Mouse (Mus musculus): ENCODE measurements around the gene Nhlrc3. TPM values are rescaled to one million over a fixed set of nuclear protein-coding genes. Genes with fewer than 3 reads are reported as not detected.

The Nhlrc3 gene
- 10 to 100 TPM; 13.7 TPM for polyA plus RNA-seq (2017; shearing (Covaris generic))

DNA sequence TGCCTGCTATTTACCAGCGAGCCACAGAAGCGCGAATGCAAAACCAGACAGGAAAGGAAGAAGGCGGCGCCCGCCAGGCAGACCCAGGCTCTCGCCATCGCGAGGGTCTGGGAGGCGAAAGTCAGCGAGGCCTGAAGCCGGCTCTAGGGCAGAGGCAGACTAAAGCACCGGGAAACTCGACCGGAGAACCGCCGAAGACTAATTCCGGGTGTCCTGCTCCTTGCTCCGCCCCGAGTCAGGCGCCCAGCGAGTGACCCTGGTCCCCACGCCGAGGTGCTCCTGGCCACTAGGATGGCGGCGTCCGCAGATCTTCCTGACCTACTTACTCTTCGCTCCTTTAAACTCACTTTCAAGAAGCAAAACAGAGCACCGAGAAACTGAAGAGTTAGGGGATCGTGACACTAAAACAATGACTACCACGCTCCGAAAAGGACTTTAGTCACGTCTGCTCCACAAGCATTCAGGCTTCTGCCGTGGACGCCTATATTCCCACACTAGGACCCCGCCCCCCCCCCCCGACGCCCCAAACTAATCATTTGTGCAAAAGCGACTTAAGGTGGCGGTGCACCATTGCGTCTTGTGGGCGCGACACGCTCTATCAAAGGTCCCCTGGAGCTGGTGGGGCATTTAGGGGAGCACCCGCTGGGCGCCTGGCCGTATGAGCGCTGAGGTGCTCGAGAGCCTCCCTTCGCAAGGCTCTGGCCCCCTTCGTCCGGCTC is at the start of gene Nhlrc3, which contains the start of gene Proser1:
Gene Nhlrc3, minus strand, starts transcription at position 287 of the 719 bp plus-strand sequence.
Gene Proser1, plus strand, starts transcription at position 621 of the 719 bp plus-strand sequence.

DNA sequence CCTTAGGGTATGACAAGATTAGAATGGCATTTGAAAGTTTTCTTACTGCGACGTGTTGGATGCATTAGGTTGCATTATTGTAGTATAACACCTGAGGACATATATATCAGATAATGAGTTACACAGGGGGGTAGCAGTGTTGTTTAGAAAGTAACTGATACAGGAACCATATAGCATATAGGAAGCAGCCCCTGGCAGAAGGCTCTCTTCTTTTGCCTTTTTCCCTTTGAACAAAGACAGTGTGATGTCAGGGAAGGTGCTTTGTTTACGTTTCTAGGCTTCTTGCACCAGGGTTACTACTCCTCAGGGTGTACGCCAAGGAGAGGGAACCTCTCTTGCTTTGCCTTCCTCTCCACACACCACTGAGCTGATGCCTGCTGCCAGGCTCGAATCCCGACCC is 25.2 kb upstream of the Nhlrc3 start, which contains the start of gene Stoml3:
Gene Stoml3, plus strand, starts transcription at position 301 of the 400 bp plus-strand sequence.

Other genes with a start within 250 kb of the Nhlrc3 start
- gene Proser1, start 334 bp upstream of the Nhlrc3 start, polyA plus RNA-seq (2017; shearing (Covaris generic)), result 10 to 100 TPM; 17.2 to 19.0 TPM
- under 1 TPM in 1 of 2 experiments, not detected in 1; 0.37 TPM for gene Stoml3, start 25.3 kb upstream of the Nhlrc3 start, polyA plus RNA-seq (2017; shearing (Covaris generic))
- under 1 TPM; 0.04 to 0.54 TPM for gene Frem2, start 194.0 kb upstream of the Nhlrc3 start, polyA plus RNA-seq (2017; shearing (Covaris generic))

Data from inflammation-experienced regulatory T-cells (primary cell).